In the genomic region with DNA sequence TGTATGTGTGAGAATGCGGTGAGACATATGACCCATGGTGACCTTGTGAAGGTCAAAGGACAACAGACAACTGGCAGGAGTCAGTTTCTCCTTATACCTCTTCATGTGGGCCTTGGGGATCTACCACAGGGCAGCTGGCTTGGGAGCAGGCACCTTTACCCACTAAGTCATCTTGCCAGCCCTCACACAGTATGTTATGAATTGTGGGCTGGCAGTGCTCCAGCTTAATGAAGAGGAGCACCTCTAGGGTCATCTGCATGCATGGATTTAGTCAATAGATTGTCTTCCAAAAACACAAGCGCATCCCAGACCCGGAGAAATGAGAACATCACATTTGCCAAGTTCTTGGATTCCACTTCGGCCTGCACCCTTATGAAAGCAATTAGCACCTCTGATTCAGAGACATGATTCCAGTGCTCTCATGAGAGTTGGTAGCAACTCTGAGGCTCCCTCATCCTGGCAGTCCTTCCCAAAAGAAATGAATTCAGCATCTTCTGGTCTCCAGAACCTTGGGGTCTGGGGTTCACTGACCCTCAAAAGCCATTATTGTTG, we compare ENCODE assay signal across 25 mouse cellular contexts.
DNase-seq lines count a peak whose midpoint lies in the region; ATAC-seq and TF ChIP-seq lines count a peak whose summit lies in the region.
"Had no signal": no experiment of that assay in that cellular context is flagged by ENCODE, and none has a peak within 500 bp of the region (broad histone marks: within the 10 kb centered on the region; RNA-seq: fewer than 3 reads in every experiment).

No protein-coding gene starts in this region.

- no peaks in the 10 kb centered on the region for H3K9me3 ChIP-seq in hindbrain, embryonic 14.5 days (ENCODE audit: control insufficient read depth, low read length)
- H3K9me3 ChIP-seq in hindbrain, embryonic 10.5 days, result no peaks in the 10 kb centered on the region
- H3K9me3 ChIP-seq in lung, postnatal 0 days (ENCODE audit: low read length), result no peaks in the 10 kb centered on the region
- H3K9me3 ChIP-seq in embryonic facial prominence, embryonic 14.5 days (ENCODE audit: control insufficient read depth, low read length), result no peaks in the 10 kb centered on the region
- no peaks in the 10 kb centered on the region for H3K9me3 ChIP-seq in forebrain, embryonic 12.5 days
- H3K9me3 ChIP-seq: embryonic facial prominence, embryonic 12.5 days; forebrain, embryonic 15.5 days; heart, embryonic 12.5 days; hindbrain, embryonic 12.5 days; intestine, embryonic 15.5 days; liver, embryonic 15.5 days had no signal

- 85% methylated on average over 4 of the region's 4 CpGs for WGBS in hindbrain, embryonic 14.5 days
- WGBS in hindbrain, embryonic 10.5 days, result 94% methylated on average over 4 of the region's 4 CpGs
- 85% methylated on average over 4 of the region's 4 CpGs for WGBS in lung, postnatal 0 days
- WGBS in lung, adult 2 months, result 83% methylated on average over 4 of the region's 4 CpGs
- WGBS in embryonic facial prominence, embryonic 14.5 days, result 73% methylated on average over 4 of the region's 4 CpGs
- WGBS in forebrain, embryonic 12.5 days, result 85% methylated on average over 4 of the region's 4 CpGs

- no peak for TF ChIP-seq CTCF in lung, postnatal 0 days (IDR thresholded peaks at IDR 0.05)
- no peak for TF ChIP-seq CTCF in lung, adult 2 months (IDR thresholded peaks at IDR 0.05; ENCODE audit: insufficient read depth, low read length)

- no peaks in the 10 kb centered on the region for H3K27me3 ChIP-seq in hindbrain, embryonic 14.5 days (ENCODE audit: control insufficient read depth, insufficient read depth, low read length)
- 0 out of 2 replicates have a peak, but pooled peaks cover 6% of the 10 kb centered on the region for H3K27me3 ChIP-seq in hindbrain, embryonic 10.5 days (ENCODE audit: insufficient read depth, poor library complexity, severe bottlenecking)
- no peaks in the 10 kb centered on the region for H3K27me3 ChIP-seq in lung, postnatal 0 days (replicated peaks; ENCODE audit: insufficient read depth, low read length)
- no peaks in the 10 kb centered on the region for H3K27me3 ChIP-seq in embryonic facial prominence, embryonic 14.5 days (replicated peaks; ENCODE audit: control insufficient read depth, insufficient read depth, low read length)
- H3K27me3 ChIP-seq in forebrain, embryonic 12.5 days, result no peaks in the 10 kb centered on the region
- H3K27me3 ChIP-seq: embryonic facial prominence, embryonic 12.5 days; forebrain, embryonic 15.5 days; heart, embryonic 12.5 days; hindbrain, embryonic 12.5 days; intestine, embryonic 15.5 days; liver, embryonic 15.5 days had no signal

- no peaks in the 10 kb centered on the region for H3K36me3 ChIP-seq in hindbrain, embryonic 14.5 days (replicated peaks; ENCODE audit: control insufficient read depth, insufficient read depth)
- no peaks in the 10 kb centered on the region for H3K36me3 ChIP-seq in hindbrain, embryonic 10.5 days
- no peaks in the 10 kb centered on the region for H3K36me3 ChIP-seq in lung, postnatal 0 days (ENCODE audit: insufficient read depth, low read length)
- H3K36me3 ChIP-seq in embryonic facial prominence, embryonic 14.5 days (ENCODE audit: control insufficient read depth, insufficient read depth, low read length), result no peaks in the 10 kb centered on the region
- no peaks in the 10 kb centered on the region for H3K36me3 ChIP-seq in forebrain, embryonic 12.5 days (replicated peaks)
- H3K36me3 ChIP-seq: embryonic facial prominence, embryonic 12.5 days; forebrain, embryonic 15.5 days; heart, embryonic 12.5 days; hindbrain, embryonic 12.5 days; intestine, embryonic 15.5 days; liver, embryonic 15.5 days had no signal

- no peak for ATAC-seq in hindbrain, embryonic 14.5 days (ENCODE audit: low FRiP score)
- peak; percentile 8 for ATAC-seq in lung, postnatal 0 days
- ATAC-seq in embryonic facial prominence, embryonic 14.5 days (ENCODE audit: low read depth), result no peak
- no peak for ATAC-seq in forebrain, embryonic 12.5 days (ENCODE audit: low FRiP score)
- ATAC-seq: activated CD4-positive, CD25-positive, alpha-beta regulatory T cell, adult 4 months; forebrain, embryonic 15.5 days; midbrain, embryonic 16.5 days had no signal

- H3K4me3 ChIP-seq in hindbrain, embryonic 14.5 days (replicated peaks; ENCODE audit: low read length), result no peak overlapping the region
- H3K4me3 ChIP-seq in hindbrain, embryonic 10.5 days, result no peak overlapping the region
- H3K4me3 ChIP-seq in lung, postnatal 0 days (ENCODE audit: low read depth, low read length), result no peak overlapping the region
- no peak overlapping the region for H3K4me3 ChIP-seq in lung, adult 2 months (replicated peaks; ENCODE audit: extremely low read depth, low read depth, low read length)
- no peak overlapping the region for H3K4me3 ChIP-seq in embryonic facial prominence, embryonic 14.5 days (ENCODE audit: low read depth, low read length)
- H3K4me3 ChIP-seq in forebrain, embryonic 12.5 days (replicated peaks), result no peak overlapping the region
- H3K4me3 ChIP-seq: embryonic facial prominence, embryonic 12.5 days; forebrain, embryonic 15.5 days; heart, embryonic 12.5 days; hindbrain, embryonic 12.5 days; intestine, embryonic 15.5 days; liver, embryonic 15.5 days; myocyte had no signal

- TF ChIP-seq POLR2A in lung, adult 2 months (IDR thresholded peaks at IDR 0.05; ENCODE audit: borderline replicate concordance, extremely low read depth, low read depth, low read length), result no peak

- DNase-seq in hindbrain, embryonic 14.5 days (ENCODE audit: low spot score), result no peak
- DNase-seq in hindbrain, embryonic 10.5 days (ENCODE audit: low spot score), result no peak
- no peak for DNase-seq in lung, postnatal 0 days (ENCODE audit: low spot score)
- no peak for DNase-seq in lung, adult 2 months
- DNase-seq in adipocyte (ENCODE audit: low spot score), result peak; percentile 12
- DNase-seq in embryonic facial prominence, embryonic 14.5 days (ENCODE audit: low spot score), result peak; percentile 51
- DNase-seq in spleen, adult 18-20 months, result no peak
- DNase-seq: adrenal gland, postnatal 10 days; cerebellum, adult 9-11 months; gastrocnemius, postnatal 14 days; heart, adult 18-20 months; heart, postnatal 10 days; kidney, adult 9 months; kidney, postnatal 36 days had no signal

- H3K27ac ChIP-seq in hindbrain, embryonic 14.5 days, result 0 out of 2 replicates have a peak overlapping the region, but pooled peaks have one; percentile 58
- no peak overlapping the region for H3K27ac ChIP-seq in hindbrain, embryonic 10.5 days
- H3K27ac ChIP-seq in lung, postnatal 0 days (ENCODE audit: low read length), result no peak overlapping the region
- no peak overlapping the region for H3K27ac ChIP-seq in embryonic facial prominence, embryonic 14.5 days (replicated peaks; ENCODE audit: low read depth, low read length)
- no peak overlapping the region for H3K27ac ChIP-seq in forebrain, embryonic 12.5 days
- H3K27ac ChIP-seq: embryonic facial prominence, embryonic 12.5 days; hindbrain, embryonic 12.5 days; liver, embryonic 15.5 days; macrophage had no signal

- H3K4me2 ChIP-seq in hindbrain, embryonic 14.5 days (replicated peaks), result no peak overlapping the region
- H3K4me2 ChIP-seq in lung, postnatal 0 days (replicated peaks; ENCODE audit: low read depth, low read length), result no peak overlapping the region
- no peak overlapping the region for H3K4me2 ChIP-seq in embryonic facial prominence, embryonic 14.5 days (ENCODE audit: low read depth, low read length)
- H3K4me2 ChIP-seq in forebrain, embryonic 12.5 days, result no peak overlapping the region
- H3K4me2 ChIP-seq: embryonic facial prominence, embryonic 12.5 days; forebrain, embryonic 15.5 days; heart, embryonic 12.5 days; hindbrain, embryonic 12.5 days; intestine, embryonic 15.5 days; liver, embryonic 15.5 days had no signal

- no peak overlapping the region for H3K9ac ChIP-seq in hindbrain, embryonic 14.5 days
- H3K9ac ChIP-seq in lung, postnatal 0 days (replicated peaks; ENCODE audit: low read depth), result no peak overlapping the region
- H3K9ac ChIP-seq in embryonic facial prominence, embryonic 14.5 days (ENCODE audit: low read depth, low read length), result no peak overlapping the region
- no peak overlapping the region for H3K9ac ChIP-seq in forebrain, embryonic 12.5 days
- H3K9ac ChIP-seq: embryonic facial prominence, embryonic 12.5 days; forebrain, embryonic 15.5 days; heart, embryonic 12.5 days; hindbrain, embryonic 12.5 days; intestine, embryonic 15.5 days; liver, embryonic 15.5 days had no signal

- no peak for TF ChIP-seq EP300 in lung, postnatal 0 days (IDR thresholded peaks at IDR 0.05)

- H3K4me1 ChIP-seq in hindbrain, embryonic 14.5 days (replicated peaks; ENCODE audit: control insufficient read depth, insufficient read depth, low read length), result peaks cover 10% of the 10 kb centered on the region; the same call in 1 of the 2 replicates
- H3K4me1 ChIP-seq in hindbrain, embryonic 10.5 days (replicated peaks), result peaks cover 10% of the 10 kb centered on the region
- no peaks in the 10 kb centered on the region for H3K4me1 ChIP-seq in lung, postnatal 0 days (ENCODE audit: insufficient read depth, low read depth, low read length)
- no peaks in the 10 kb centered on the region for H3K4me1 ChIP-seq in lung, adult 2 months (ENCODE audit: control insufficient read depth, insufficient read depth, low read length)
- H3K4me1 ChIP-seq in embryonic facial prominence, embryonic 14.5 days (ENCODE audit: control insufficient read depth, insufficient read depth, low read length), result peaks cover 15% of the 10 kb centered on the region
- H3K4me1 ChIP-seq in forebrain, embryonic 12.5 days, result no peaks in the 10 kb centered on the region
- H3K4me1 ChIP-seq: forebrain, embryonic 15.5 days; hindbrain, embryonic 12.5 days; liver, embryonic 15.5 days had no signal

Comparison
In these comparisons a context has a peak if more than half of its experiments do, and no peak if none do; other contexts are left out.
1. DNase-seq: peak in adipocyte (single experiment) and embryonic facial prominence, embryonic 14.5 days (single experiment); none in hindbrain, embryonic 14.5 days (single experiment), hindbrain, embryonic 10.5 days (single experiment), lung, postnatal 0 days (single experiment), lung, adult 2 months (single experiment) and spleen, adult 18-20 months (0 of 2).